Mouse (Mus musculus) E14TG2a.4 (cell line): ENCODE data around the gene Auh.

Experiments used
- CTCF ChIP-seq: conservative IDR thresholded peaks from 2 replicates; pipeline ENCODE4 v1.5.1; 2014; ENCODE audit warnings: low read length
- POU5F1 ChIP-seq: IDR thresholded peaks from 2 replicates; pipeline ENCODE4 v1.6.1; 2014; ENCODE audit warnings: low read length, borderline replicate concordance

DNA sequence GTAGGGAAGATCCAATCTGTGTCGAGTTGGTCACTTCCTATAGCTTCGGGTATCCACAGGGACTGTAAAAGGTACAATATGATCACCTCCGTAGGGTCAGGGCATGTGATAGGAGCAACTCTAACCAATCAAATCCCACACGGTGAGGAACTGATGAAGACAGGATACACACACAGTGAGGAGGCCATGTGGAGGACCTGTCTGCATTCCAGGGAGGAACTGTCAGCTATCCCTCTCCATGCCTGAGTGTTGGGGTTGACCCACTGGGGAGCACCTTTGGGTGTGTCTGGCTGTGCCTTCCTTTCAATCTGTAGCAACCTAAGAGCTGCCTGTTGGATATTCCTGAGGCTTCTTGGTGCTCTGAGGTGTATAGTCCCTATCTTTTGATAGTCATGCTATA, 33.4 kb upstream of the Auh start:
- TF ChIP-seq CTCF (no peak), POU5F1 (no peak)
